Mouse (Mus musculus): Measurements from ENCODE around the gene Bloc1s5.

- TF ChIP-seq CTCF (IDR thresholded peaks at IDR 0.05; ENCODE audit: low read depth) (no peak), EP300 (optimal IDR thresholded peaks at IDR 0.05) (no peak)
These were observed 91.3 kb downstream of the Bloc1s5 start for GRCm38 (mm10) chr13:38543455-38544125.

All from stomach, postnatal 0 days (tissue).